8 mouse cellular contexts compared by ENCODE assay signal in genomic region chr8:87747582-87747981, GRCm38 (mm10).
A peak's percentile ranks its signal among the peaks of the same experiment; 100 is the strongest.
DNase-seq lines count a peak whose midpoint lies in the region; ATAC-seq lines count a peak whose summit lies in the region.

No protein-coding gene starts in this region.

- H3K9me3 ChIP-seq in forebrain, embryonic 15.5 days: no peaks in the 10 kb centered on the region
- no peaks in the 10 kb centered on the region for H3K9me3 ChIP-seq in hindbrain, embryonic 14.5 days (ENCODE audit: control insufficient read depth, low read length)
- H3K9me3 ChIP-seq in midbrain, embryonic 13.5 days: no peaks in the 10 kb centered on the region

- no peaks in the 10 kb centered on the region for H3K36me3 ChIP-seq in forebrain, embryonic 15.5 days
- no peaks in the 10 kb centered on the region for H3K36me3 ChIP-seq in hindbrain, embryonic 14.5 days (replicated peaks; ENCODE audit: control insufficient read depth, insufficient read depth)
- H3K36me3 ChIP-seq in midbrain, embryonic 13.5 days: no peaks in the 10 kb centered on the region

- whole genome bisulfite sequencing in forebrain, embryonic 15.5 days: 10% methylated on average over 8 of the region's 8 CpGs
- 18% methylated on average over 8 of the region's 8 CpGs for WGBS in hindbrain, embryonic 14.5 days
- WGBS in midbrain, embryonic 13.5 days: 13% methylated on average over 8 of the region's 8 CpGs

- ATAC-seq in forebrain, embryonic 15.5 days (replicated peaks): 0 out of 2 replicates have a peak, but pooled peaks have one; percentile 5
- no peak; the same call in 1 of the 2 replicates for ATAC-seq in hindbrain, embryonic 14.5 days (ENCODE audit: low FRiP score)
- ATAC-seq in midbrain, embryonic 13.5 days: no peak

- no peak overlapping the region for H3K9ac ChIP-seq in forebrain, embryonic 15.5 days (replicated peaks)
- no peak overlapping the region for H3K9ac ChIP-seq in hindbrain, embryonic 14.5 days
- H3K9ac ChIP-seq in midbrain, embryonic 13.5 days (replicated peaks): 0 out of 2 replicates have a peak overlapping the region, but pooled peaks have one; percentile 8

- no peak overlapping the region for H3K4me3 ChIP-seq in forebrain, embryonic 15.5 days
- H3K4me3 ChIP-seq in hindbrain, embryonic 14.5 days (replicated peaks; ENCODE audit: low read length): no peak overlapping the region
- H3K4me3 ChIP-seq in midbrain, embryonic 13.5 days (replicated peaks): no peak overlapping the region

- peaks cover 54% of the 10 kb centered on the region for H3K4me1 ChIP-seq in forebrain, embryonic 15.5 days
- H3K4me1 ChIP-seq in hindbrain, embryonic 14.5 days (replicated peaks; ENCODE audit: control insufficient read depth, insufficient read depth, low read length): peaks cover 77% of the 10 kb centered on the region
- peaks cover 90% of the 10 kb centered on the region for H3K4me1 ChIP-seq in midbrain, embryonic 13.5 days (replicated peaks)

- no peak overlapping the region for H3K4me2 ChIP-seq in forebrain, embryonic 15.5 days (replicated peaks)
- no peak overlapping the region for H3K4me2 ChIP-seq in hindbrain, embryonic 14.5 days (replicated peaks)
- no peak overlapping the region for H3K4me2 ChIP-seq in midbrain, embryonic 13.5 days (replicated peaks)

- H3K27me3 ChIP-seq in forebrain, embryonic 15.5 days: no peaks in the 10 kb centered on the region
- no peaks in the 10 kb centered on the region for H3K27me3 ChIP-seq in hindbrain, embryonic 14.5 days (ENCODE audit: control insufficient read depth, insufficient read depth, low read length)
- no peaks in the 10 kb centered on the region for H3K27me3 ChIP-seq in midbrain, embryonic 13.5 days

- peak overlapping the region; percentile 50 for H3K27ac ChIP-seq in forebrain, embryonic 15.5 days (replicated peaks)
- peak overlapping the region; percentile 86 for H3K27ac ChIP-seq in hindbrain, embryonic 14.5 days
- peak overlapping the region; percentile 74 for H3K27ac ChIP-seq in midbrain, embryonic 13.5 days

- DNase-seq in urinary bladder, adult 18-20 months (ENCODE audit: low spot score in 2 of 2): peak; percentile 11 to 34
- no peak for DNase-seq in urinary bladder, adult 2 months (ENCODE audit: low spot score)
- peak; percentile 72 for DNase-seq in hindbrain, embryonic 14.5 days (ENCODE audit: low spot score)
- no peak for DNase-seq in cerebellum, adult 11-12 months
- no peak for DNase-seq in left cerebral cortex, adult 18-20 months (ENCODE audit: low spot score in 2 of 2)
- DNase-seq in right cerebral cortex, adult 2 months (ENCODE audit: low spot score in 2 of 2): no peak

Comparison
In these comparisons a context has a peak if more than half of its experiments do, and no peak if none do; other contexts are left out.
1. DNase-seq: peak in urinary bladder, adult 18-20 months (2 of 2) and hindbrain, embryonic 14.5 days (single experiment); none in urinary bladder, adult 2 months (single experiment), cerebellum, adult 11-12 months (single experiment), left cerebral cortex, adult 18-20 months (0 of 2) and right cerebral cortex, adult 2 months (0 of 2).
2. Peak in every context shown above with its lines, with median percentiles within 50 percentile points of each other: H3K27ac ChIP-seq.